ENCODE assay signal across 11 mouse cellular contexts in the genomic region with DNA sequence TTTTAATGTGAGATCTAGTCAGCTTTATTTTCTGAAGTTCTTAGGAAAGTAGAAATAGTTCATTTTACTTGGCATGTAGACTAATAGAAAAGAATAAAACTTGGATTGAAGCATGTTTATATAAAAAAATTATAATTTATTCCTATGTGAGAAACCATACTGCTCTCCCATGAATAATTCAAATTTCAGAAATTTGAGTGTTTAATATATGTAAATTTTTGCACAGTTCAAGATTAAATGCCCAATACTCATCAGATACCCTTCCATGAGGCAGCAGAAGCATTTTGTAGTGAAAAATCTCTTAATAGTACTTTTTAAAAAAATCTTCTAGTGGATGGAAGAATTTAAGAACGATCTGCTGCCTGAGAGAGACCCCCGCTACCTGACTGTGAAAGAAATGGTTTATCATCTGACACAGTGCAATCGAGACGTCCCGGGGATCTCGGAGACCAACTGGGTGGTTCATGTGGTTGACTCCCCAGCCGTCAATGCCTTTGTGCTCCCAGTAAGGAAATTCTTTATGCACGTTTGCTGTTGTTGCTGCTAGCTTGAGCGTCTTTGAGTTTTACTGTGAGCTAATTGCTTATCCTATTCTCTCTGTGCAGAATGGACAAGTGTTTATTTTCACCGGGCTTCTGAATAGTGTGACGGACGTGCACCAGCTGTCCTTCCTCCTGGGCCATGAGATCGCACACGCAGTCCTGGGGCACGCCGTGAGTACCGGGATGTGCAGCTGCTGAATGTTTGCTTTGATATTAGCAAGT. TPM values are rescaled to one million over a fixed set of nuclear protein-coding genes. Genes with fewer than 3 reads are reported as not detected.
DNase-seq lines count a peak whose midpoint lies in the region; ATAC-seq lines count a peak whose summit lies in the region.
"Had no signal": no experiment of that assay in that cellular context is flagged by ENCODE, and none has a peak within 500 bp of the region (broad histone marks: within the 10 kb centered on the region; RNA-seq: fewer than 3 reads in every experiment).

No protein-coding gene starts in this region.

- H3K9ac ChIP-seq in hindbrain, embryonic 13.5 days: peak overlapping the region; percentile 35; the same call in 1 of the 2 replicates
- H3K9ac ChIP-seq in midbrain, embryonic 13.5 days (replicated peaks): no peak overlapping the region

- DNase-seq in gastrocnemius, adult 18-20 months (ENCODE audit: low spot score): peak; percentile 7
- no peak for DNase-seq in gastrocnemius, adult 8-10 months (ENCODE audit: low spot score in 2 of 2)
- DNase-seq in embryo, embryonic 10 days (ENCODE audit: low spot score): peak; percentile 60
- DNase-seq in thymus, postnatal 4 days: no peak
- DNase-seq in layer of hippocampus, adult 8-10 months (ENCODE audit: low spot score in 2 of 2): no peak
- DNase-seq: heart, adult 18-20 months; kidney, adult 8-10 months had no signal

- peaks cover 5% of the 10 kb centered on the region for H3K4me1 ChIP-seq in hindbrain, embryonic 13.5 days (replicated peaks)
- peaks cover 5% of the 10 kb centered on the region for H3K4me1 ChIP-seq in midbrain, embryonic 13.5 days (replicated peaks)

- peak overlapping the region; percentile 22 for H3K4me3 ChIP-seq in hindbrain, embryonic 13.5 days
- H3K4me3 ChIP-seq in midbrain, embryonic 13.5 days (replicated peaks): peak overlapping the region; percentile 23

- H3K27me3 ChIP-seq in hindbrain, embryonic 13.5 days: no peaks in the 10 kb centered on the region
- H3K27me3 ChIP-seq in midbrain, embryonic 13.5 days: no peaks in the 10 kb centered on the region

- peak overlapping the region; percentile 43 for H3K4me2 ChIP-seq in hindbrain, embryonic 13.5 days
- peak overlapping the region; percentile 49 for H3K4me2 ChIP-seq in midbrain, embryonic 13.5 days (replicated peaks)

- H3K27ac ChIP-seq in hindbrain, embryonic 13.5 days: 0 out of 2 replicates have a peak overlapping the region, but pooled peaks have one; percentile 23
- no peak overlapping the region for H3K27ac ChIP-seq in midbrain, embryonic 13.5 days

- WGBS in hindbrain, embryonic 13.5 days: 10% methylated on average over 17 of the region's 17 CpGs
- 24% methylated on average over 17 of the region's 17 CpGs for WGBS in midbrain, embryonic 13.5 days

- H3K9me3 ChIP-seq in hindbrain, embryonic 13.5 days: no peaks in the 10 kb centered on the region
- H3K9me3 ChIP-seq in midbrain, embryonic 13.5 days: no peaks in the 10 kb centered on the region

- H3K36me3 ChIP-seq in hindbrain, embryonic 13.5 days: no peaks in the 10 kb centered on the region
- H3K36me3 ChIP-seq in midbrain, embryonic 13.5 days: no peaks in the 10 kb centered on the region

- peak; percentile 63; the same call in 1 of the 2 replicates for ATAC-seq in hindbrain, embryonic 13.5 days (ENCODE audit: low FRiP score)
- peak; percentile 80 for ATAC-seq in midbrain, embryonic 13.5 days
- ATAC-seq in activated CD4-positive, CD25-positive, alpha-beta regulatory T cell, adult 4 months: no peak

RNA-seq across cellular contexts. Expression of gene Oma1, which starts 11.3 kb away (rescaled TPM):
- 10 to 100 TPM; 25.6 to 29.0 TPM for total RNA-seq in gastrocnemius, adult 18-20 months (2021)
- total RNA-seq in gastrocnemius, adult 8-10 months (2022): 10 to 100 TPM; 25.0 to 31.0 (median 28.4) TPM
- polyA plus RNA-seq in hindbrain, embryonic 13.5 days (2015; fragmentation: Nextera tagmentation; extraction: Ambion mirVana): 7.9 and 10.0 TPM in 2 replicates
- polyA plus RNA-seq in midbrain, embryonic 13.5 days (2015; fragmentation: Nextera tagmentation; extraction: Ambion mirVana): 11.1 and 12.0 TPM in 2 replicates
- 10 to 100 TPM in 2 of 4 experiments, 1 to 10 TPM in 2; 8.3 to 11.1 (median 10.0) TPM for total RNA-seq in layer of hippocampus, adult 8-10 months (2022)
- 10 to 100 TPM; 23.7 to 25.4 TPM for polyA plus RNA-seq in activated CD4-positive, CD25-positive, alpha-beta regulatory T cell, adult 4 months (2017; shearing (Covaris generic))

RNA-seq across cellular contexts. Expression of gene 4921539E11Rik, which starts 34.2 kb away (rescaled TPM):
- not detected for total RNA-seq in gastrocnemius, adult 18-20 months (2021)
- not detected for total RNA-seq in gastrocnemius, adult 8-10 months (2022)
- polyA plus RNA-seq in hindbrain, embryonic 13.5 days (2015; fragmentation: Nextera tagmentation; extraction: Ambion mirVana): not detected in 2 replicates
- not detected in 2 replicates for polyA plus RNA-seq in midbrain, embryonic 13.5 days (2015; fragmentation: Nextera tagmentation; extraction: Ambion mirVana)
- total RNA-seq in layer of hippocampus, adult 8-10 months (2022): not detected
- polyA plus RNA-seq in activated CD4-positive, CD25-positive, alpha-beta regulatory T cell, adult 4 months (2017; shearing (Covaris generic)): not detected
- total RNA-seq: heart, adult 18-20 months; left cerebral cortex, postnatal 10 days had no signal

Comparison
In these comparisons a context has a peak if more than half of its experiments do, and no peak if none do; other contexts are left out.
1. DNase-seq: peak in gastrocnemius, adult 18-20 months (single experiment) and embryo, embryonic 10 days (single experiment); none in gastrocnemius, adult 8-10 months (0 of 2), thymus, postnatal 4 days (single experiment) and layer of hippocampus, adult 8-10 months (0 of 2).